Mouse (Mus musculus) hindbrain, embryonic 11.5 days (tissue): ENCODE results near the gene Fmo5. TPM values are rescaled to one million over a fixed set of nuclear protein-coding genes. Genes with fewer than 3 reads are reported as not detected.

Experiments
- ATAC-seq: fragments of 200-750 bp; cut with Nextera tagmentation; 2 replicates; pipeline ENCODE4 v1.8.0; 2017; ENCODE audit warnings: mild to moderate bottlenecking, moderate TSS enrichment, moderate library complexity; ENCODE audit not compliant: low FRiP score
- DNase-seq: peaks from one replicate; pipeline ENCODE4 v3.0.0-alpha.2; 2015; ENCODE audit warnings: low spot score
- H3K27ac ChIP-seq: fragments of 300-500 bp; sonication (generic); 2 replicates; pipeline ENCODE4 v1.5.1; 2014; ENCODE audit warnings: mild to moderate bottlenecking, low read depth, low read length
- H3K27me3 ChIP-seq: fragments of 300-500 bp; sonication (generic); 2 replicates; pipeline ENCODE4 v1.6.1; 2014; ENCODE audit warnings: mild to moderate bottlenecking, low read length, moderate library complexity, mixed read lengths; ENCODE audit not compliant: control insufficient read depth, insufficient read depth
- H3K36me3 ChIP-seq: fragments of 300-500 bp; sonication (generic); 2 replicates; pipeline ENCODE4 v1.6.1; 2014; ENCODE audit warnings: mild to moderate bottlenecking, low read length, moderate library complexity, mixed read lengths; ENCODE audit not compliant: control insufficient read depth, insufficient read depth
- H3K4me1 ChIP-seq: fragments of 300-500 bp; sonication (generic); replicated peaks from 2 replicates; pipeline ENCODE4 v1.6.1; 2014; ENCODE audit warnings: low read length, mixed read lengths; ENCODE audit not compliant: control insufficient read depth, insufficient read depth
- H3K4me2 ChIP-seq: fragments of 300-500 bp; sonication (generic); replicated peaks from 2 replicates; pipeline ENCODE4 v1.6.1; 2014; ENCODE audit warnings: mild to moderate bottlenecking, low read depth, low read length
- H3K4me3 ChIP-seq: fragments of 300-500 bp; sonication (generic); 2 replicates; pipeline ENCODE4 v1.5.1; 2014; ENCODE audit warnings: low read depth, low read length
- H3K9ac ChIP-seq: fragments of 300-500 bp; sonication (generic); 2 replicates; pipeline ENCODE4 v1.6.1; 2014; ENCODE audit warnings: low read depth, low read length
- H3K9me3 ChIP-seq: fragments of 300-500 bp; sonication (generic); 2 replicates; pipeline ENCODE4 v1.6.1; 2016; ENCODE audit warnings: low read length; ENCODE audit not compliant: control insufficient read depth
- WGBS: fragments of 180-500 bp; shearing (Covaris S2); extraction: QIAGEN DNeasy Blood & Tissue Kit; methylation state at CpG from one replicate; pipeline ENCODE4 v1.1.7; 2014; 5-methylcytosine and 5-hydroxymethylcytosine counted together
- polyA plus RNA-seq: library from polyadenylated mRNA; unstranded; fragments of >200 nt; fragmentation: Nextera tagmentation; extraction: Ambion mirVana; gene quantifications from 2 replicates; pipeline ENCODE4 v1.2.1, GENCODE M21; 2014

The Fmo5 gene
- polyA plus RNA-seq, 1 experiment from 2014 or later = 0.60 TPM

- Histone ChIP-seq H3K4me3 (no peak overlapping the region), H3K4me2 (no peak overlapping the region), H3K36me3 (no peaks in the 10 kb centered on the region), H3K27me3 (peaks cover 7% of the 10 kb centered on the region; the same call in 1 of the 2 replicates), H3K4me1 (no peaks in the 10 kb centered on the region), H3K9me3 (no peaks in the 10 kb centered on the region), H3K9ac (no peak overlapping the region), H3K27ac (no peak overlapping the region)
- no peak for DNase-seq
- ATAC-seq = no peak
- WGBS = 93% methylated on average over 3 of the region's 3 CpGs
Measured at GRCm38 (mm10) chr3:97678416-97678815, 49.8 kb downstream of the Fmo5 start.

GRCm38 (mm10) chr3:97680631-97681320 is 52.2 kb downstream of the Fmo5 start:
- H3K27ac ChIP-seq = no peak overlapping the region
- WGBS = 2% methylated on average over 28 of the region's 28 CpGs
- H3K27me3 ChIP-seq = peaks cover 7% of the 10 kb centered on the region; the same call in 1 of the 2 replicates
- H3K4me3 ChIP-seq = peak overlapping the region; percentile 35
- no peaks in the 10 kb centered on the region for H3K9me3 ChIP-seq
- H3K4me1 ChIP-seq = no peaks in the 10 kb centered on the region
- ATAC-seq = peak; percentile 80
- DNase-seq = peak; percentile 83
- H3K9ac ChIP-seq = peak overlapping the region; percentile 47; the same call in 1 of the 2 replicates
- H3K36me3 ChIP-seq = no peaks in the 10 kb centered on the region
- H3K4me2 ChIP-seq = peak overlapping the region; percentile 65

GRCm38 (mm10) chr3:97681321-97682158 is 52.9 kb downstream of the Fmo5 start:
- WGBS = under 1% methylated on average over 33 of the region's 33 CpGs
- Histone ChIP-seq H3K4me1 (no peaks in the 10 kb centered on the region), H3K4me2 (peak overlapping the region; percentile 65), H3K4me3 (peak overlapping the region; percentile 35), H3K27ac (no peak overlapping the region), H3K9me3 (no peaks in the 10 kb centered on the region), H3K27me3 (peaks cover 7% of the 10 kb centered on the region; the same call in 1 of the 2 replicates), H3K36me3 (no peaks in the 10 kb centered on the region), H3K9ac (peak overlapping the region; percentile 47; the same call in 1 of the 2 replicates)
- ATAC-seq = peak; percentile 64
- peak; percentile 83 for DNase-seq

GRCm38 (mm10) chr3:97682159-97682502 is 53.5 kb downstream of the Fmo5 start:
- Histone ChIP-seq H3K27me3 (peaks cover 7% of the 10 kb centered on the region; the same call in 1 of the 2 replicates), H3K4me3 (peak overlapping the region; percentile 35), H3K27ac (no peak overlapping the region), H3K36me3 (no peaks in the 10 kb centered on the region), H3K4me1 (no peaks in the 10 kb centered on the region), H3K9ac (no peak overlapping the region), H3K4me2 (peak overlapping the region; percentile 65), H3K9me3 (no peaks in the 10 kb centered on the region)
- ATAC-seq (no peak), DNase-seq (no peak)
- WGBS = under 1% methylated on average over 11 of the region's 11 CpGs

- no peak overlapping the region for H3K27ac ChIP-seq
- no peaks in the 10 kb centered on the region for H3K9me3 ChIP-seq
- H3K4me3 ChIP-seq = no peak overlapping the region
- ATAC-seq = no peak
- no peaks in the 10 kb centered on the region for H3K36me3 ChIP-seq
- 24% methylated on average over 5 of the region's 5 CpGs for WGBS
- H3K27me3 ChIP-seq = peaks cover 7% of the 10 kb centered on the region; the same call in 1 of the 2 replicates
- no peaks in the 10 kb centered on the region for H3K4me1 ChIP-seq
- H3K4me2 ChIP-seq = no peak overlapping the region
- no peak for DNase-seq
- H3K9ac ChIP-seq = no peak overlapping the region
Measured at GRCm38 (mm10) chr3:97682576-97682975, 54.0 kb downstream of the Fmo5 start.

GRCm38 (mm10) chr3:97683560-97684195 is 55.1 kb downstream of the Fmo5 start:
- Histone ChIP-seq H3K9me3 (no peaks in the 10 kb centered on the region), H3K36me3 (no peaks in the 10 kb centered on the region), H3K27ac (no peak overlapping the region), H3K27me3 (peaks cover 7% of the 10 kb centered on the region; the same call in 1 of the 2 replicates), H3K4me3 (no peak overlapping the region), H3K4me2 (no peak overlapping the region), H3K9ac (no peak overlapping the region), H3K4me1 (no peaks in the 10 kb centered on the region)
- WGBS = 5% methylated on average over 16 of the region's 16 CpGs
- ATAC-seq (no peak), DNase-seq (peak; percentile 31)

GRCm38 (mm10) chr3:97686372-97687117 is 57.9 kb downstream of the Fmo5 start:
- ATAC-seq (no peak), DNase-seq (no peak)
- whole genome bisulfite sequencing = 85% methylated on average over 4 of the region's 4 CpGs
- Histone ChIP-seq H3K4me2 (no peak overlapping the region), H3K27ac (no peak overlapping the region), H3K9ac (no peak overlapping the region), H3K36me3 (no peaks in the 10 kb centered on the region), H3K4me1 (0 out of 2 replicates have a peak, but pooled peaks cover 2% of the 10 kb centered on the region), H3K27me3 (peaks cover 7% of the 10 kb centered on the region; the same call in 1 of the 2 replicates), H3K4me3 (no peak overlapping the region), H3K9me3 (no peaks in the 10 kb centered on the region)

GRCm38 (mm10) chr3:97689289-97689688 is 60.7 kb downstream of the Fmo5 start:
- WGBS = 81% methylated on average over 2 of the region's 2 CpGs
- no peak overlapping the region for H3K4me3 ChIP-seq
- ATAC-seq = no peak
- H3K4me2 ChIP-seq = no peak overlapping the region
- H3K9me3 ChIP-seq = no peaks in the 10 kb centered on the region
- H3K9ac ChIP-seq = no peak overlapping the region
- no peaks in the 10 kb centered on the region for H3K36me3 ChIP-seq
- DNase-seq = no peak
- H3K27ac ChIP-seq = no peak overlapping the region
- 0 out of 2 replicates have a peak, but pooled peaks cover 2% of the 10 kb centered on the region for H3K4me1 ChIP-seq
- no peaks in the 10 kb centered on the region for H3K27me3 ChIP-seq
